ENCODE assay signal across 14 mouse cellular contexts in the genomic region with DNA sequence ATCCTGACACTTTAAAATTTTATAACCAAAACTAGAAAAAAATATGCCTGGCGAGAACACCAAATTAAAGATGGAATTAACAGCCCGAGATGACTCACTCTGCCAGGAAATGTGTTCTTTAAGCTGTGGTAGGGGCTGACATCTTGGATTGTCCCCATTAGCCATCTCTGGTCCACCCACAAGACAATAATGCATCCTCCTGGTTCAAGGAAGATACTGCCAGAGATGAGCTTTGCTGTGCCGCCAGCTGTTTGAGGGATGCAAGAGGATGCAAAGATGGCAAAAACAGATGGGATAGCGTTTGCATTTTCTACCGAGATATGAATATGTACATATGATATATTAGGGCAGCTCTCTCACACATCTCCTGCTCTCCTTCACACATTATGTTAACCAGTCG.
DNase-seq lines count a peak whose midpoint lies in the region; ATAC-seq lines count a peak whose summit lies in the region.
"Had no signal": no experiment of that assay in that cellular context is flagged by ENCODE, and none has a peak within 500 bp of the region (broad histone marks: within the 10 kb centered on the region; RNA-seq: fewer than 3 reads in every experiment).

No protein-coding gene starts in this region.

- DNase-seq in frontal cortex, postnatal 25 days (ENCODE audit: low spot score in 2 of 2), result no peak
- DNase-seq in right cerebral cortex, adult 18-20 months, result peak; percentile 70
- no peak for DNase-seq in right cerebral cortex, postnatal 4 days
- DNase-seq in left cerebral cortex, postnatal 25 days (ENCODE audit: low spot score in 2 of 2), result peak; percentile 29 to 89
- DNase-seq in liver, result no peak
- DNase-seq: adrenal gland, adult 8-10 months; cerebellum, postnatal 10 days; gastrocnemius, postnatal 25 days; kidney, adult 11 months; thymus, postnatal 25 days had no signal

- intact Hi-C loops in left cerebral cortex, postnatal 25 days (cut with DNase I), result loop anchor here (1.0 to 10.0 kb wide), 4 partner anchors 19 to 331 kb away; no protein-coding TSS in a partner anchor

- ATAC-seq in frontal cortex, adult (ENCODE audit: low TSS enrichment), result peak; percentile 81
- ATAC-seq in megakaryocyte-erythroid progenitor cell, adult 5-6 weeks (replicated peaks; ENCODE audit: low FRiP score, low TSS enrichment, poor library complexity, severe bottlenecking), result no peak
- ATAC-seq: CD4-positive, CD25-positive, alpha-beta regulatory T cell, adult 4 months; Patski had no signal

Comparison
In these comparisons a context has a peak if more than half of its experiments do, and no peak if none do; other contexts are left out.
1. DNase-seq: peak in right cerebral cortex, adult 18-20 months (single experiment) and left cerebral cortex, postnatal 25 days (2 of 2); none in frontal cortex, postnatal 25 days (0 of 2), right cerebral cortex, postnatal 4 days (single experiment) and liver (single experiment).